Mouse (Mus musculus): Measurements from ENCODE around the gene Phykpl.
"Not testable (repeated sequence)": the region's sequence is repeated elsewhere in the genome, so short reads cannot be mapped to it uniquely, and the experiment has no call there.

Gene Phykpl

DNA sequence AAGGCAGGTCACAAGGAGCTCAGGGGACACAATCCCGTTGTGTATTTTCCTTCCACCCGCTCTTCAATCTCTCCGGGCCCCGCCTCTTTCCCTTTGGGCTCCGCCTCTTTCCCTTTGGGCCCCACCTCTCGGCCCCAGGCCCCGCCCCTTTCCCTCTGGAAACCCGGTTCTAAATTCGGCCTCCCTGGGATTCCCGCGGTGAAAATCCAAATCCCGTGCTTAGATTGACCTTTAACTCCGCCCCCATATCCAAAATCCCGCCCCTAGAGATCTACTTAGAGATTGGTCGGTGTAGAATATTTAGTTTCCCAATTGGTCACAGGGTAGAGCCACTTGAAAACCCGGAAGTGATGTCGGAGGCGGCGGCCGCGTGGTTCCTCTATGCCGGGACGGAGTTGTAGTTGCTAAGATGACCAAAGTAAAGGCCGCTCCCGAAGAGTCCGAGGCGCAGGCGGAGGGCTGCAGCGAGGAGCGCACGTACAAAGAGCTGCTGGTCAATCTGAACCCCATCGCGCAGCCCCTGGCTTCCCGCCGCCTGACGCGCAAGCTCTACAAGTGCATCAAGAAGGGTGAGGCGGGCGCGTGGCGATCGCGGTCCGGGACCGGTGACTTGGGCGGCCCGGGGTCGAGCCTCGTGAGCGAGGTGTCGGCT lies 35.0 kb downstream of the Phykpl start, which contains the start of gene Nhp2:
Gene Nhp2, plus strand, starts transcription at position 327 of the 652 bp plus-strand sequence.
- DNase-seq: peak; percentile 99

DNA sequence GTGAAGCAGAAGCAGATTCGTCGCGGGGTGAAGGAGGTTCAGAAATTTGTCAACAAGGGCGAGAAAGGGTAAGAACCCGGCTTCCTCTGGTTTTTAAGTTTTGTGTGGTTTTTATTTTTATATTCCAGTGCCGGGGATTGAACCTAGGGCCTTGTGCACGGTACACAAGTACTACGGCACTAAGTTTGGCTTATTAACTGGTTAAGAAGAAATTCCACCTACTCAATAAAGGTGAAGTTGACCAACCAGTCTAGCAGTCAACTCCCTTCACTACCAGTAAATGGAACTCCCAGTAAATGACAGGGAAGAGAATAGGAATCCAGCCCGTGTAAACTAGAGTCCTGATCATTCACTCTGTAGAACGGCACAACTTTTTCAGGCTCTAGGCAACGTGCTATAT lies 35.5 kb downstream of the Phykpl start:
- DNase-seq: no peak

DNA sequence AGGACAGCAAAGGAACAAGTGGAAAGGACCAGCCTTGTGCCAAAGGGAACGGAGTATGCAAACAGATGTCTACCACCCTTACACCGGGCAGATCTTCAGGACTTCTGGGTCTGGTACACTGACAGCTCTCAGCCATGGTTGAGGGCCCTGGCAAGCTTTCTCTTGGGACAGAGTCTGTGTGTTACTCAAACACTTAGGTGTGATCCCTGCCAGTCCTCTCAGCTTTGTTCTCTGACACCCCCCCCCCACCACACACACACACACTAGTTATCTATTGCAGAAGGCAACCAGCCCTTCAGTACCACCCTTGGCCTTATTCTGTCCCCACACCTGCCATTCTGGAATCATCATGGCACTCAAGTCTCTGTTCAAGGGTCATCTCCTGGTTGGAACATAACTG lies 37.2 kb downstream of the Phykpl start:
- DNase-seq: peak; percentile 32 to 62

DNA sequence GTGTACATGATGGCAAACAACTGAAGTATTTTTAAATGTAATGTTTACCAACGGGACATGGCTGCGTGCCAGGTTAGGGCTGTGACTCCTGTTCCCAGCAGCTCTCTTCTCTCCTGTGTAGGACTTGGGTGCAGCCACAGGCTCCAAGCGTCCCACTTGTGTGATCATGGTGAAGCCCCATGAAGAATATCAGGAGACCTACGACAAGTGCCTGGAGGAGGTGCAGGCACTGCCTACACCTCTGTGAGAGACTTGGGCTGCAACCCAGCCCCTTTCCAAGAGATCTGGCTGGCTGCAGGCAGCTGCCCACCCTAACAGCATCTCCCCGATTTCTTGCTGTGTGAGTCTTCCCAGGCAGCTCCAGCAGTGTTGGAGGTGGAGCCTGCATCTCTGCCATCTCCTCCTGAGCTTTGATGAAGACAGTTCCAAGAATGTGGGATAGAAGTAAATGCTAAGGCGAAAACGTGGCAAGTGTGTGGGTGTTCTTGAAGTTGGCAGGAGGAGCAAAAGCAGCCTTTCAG lies 38.5 kb downstream of the Phykpl start:
- peak in 1 of 2 experiments; percentile 52 for DNase-seq

DNA sequence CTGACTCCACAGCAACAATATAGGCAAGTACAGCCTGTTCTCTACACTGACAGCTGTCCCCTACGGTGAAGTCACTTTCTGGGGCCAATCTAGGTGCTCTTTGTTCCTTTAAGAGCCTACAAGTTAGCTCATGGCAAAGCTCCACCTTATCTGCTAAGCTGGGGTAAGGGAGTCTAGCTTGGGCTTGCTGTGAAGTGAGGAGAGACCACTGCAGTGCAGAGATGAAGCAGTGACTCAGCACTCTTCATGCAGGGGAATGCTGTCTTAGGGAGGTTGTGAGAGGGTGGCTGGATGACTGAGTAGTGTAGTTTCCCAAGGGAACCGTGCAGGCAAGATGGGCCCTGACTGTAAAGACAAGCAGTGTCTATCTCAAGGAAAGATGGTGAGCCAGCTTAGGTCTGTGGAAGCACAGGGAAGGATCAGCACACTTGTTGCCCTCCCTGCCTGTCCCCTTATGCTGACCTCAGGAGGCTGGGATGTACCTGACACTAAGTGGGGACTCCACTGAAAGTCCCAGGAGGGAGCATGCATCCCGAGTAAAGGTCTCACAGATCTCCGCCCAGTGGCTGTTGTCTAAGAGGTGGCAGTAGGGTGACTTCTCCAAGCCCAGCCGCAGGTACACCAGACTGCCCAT lies 40.7 kb downstream of the Phykpl start:
- no peak for DNase-seq

DNA sequence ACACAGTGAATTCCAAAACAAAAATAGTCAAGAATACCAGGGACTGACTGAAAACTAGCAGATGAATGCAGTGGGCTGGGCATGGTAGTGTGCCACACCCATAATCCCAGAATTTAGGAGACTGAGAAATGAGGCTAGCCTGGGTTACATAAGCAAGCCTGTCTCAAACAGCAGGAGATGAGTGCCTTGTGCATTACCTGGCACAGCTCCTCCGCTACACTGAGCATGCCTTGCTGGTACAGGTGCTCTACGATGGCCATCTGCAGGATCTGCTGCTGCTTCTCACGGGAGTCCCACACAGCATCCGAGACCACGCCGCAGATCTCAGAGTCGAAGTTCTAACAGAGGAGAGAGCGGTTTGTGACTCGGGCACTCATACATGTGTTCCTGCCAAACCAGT lies 42.9 kb downstream of the Phykpl start:
- no peak for DNase-seq

DNA sequence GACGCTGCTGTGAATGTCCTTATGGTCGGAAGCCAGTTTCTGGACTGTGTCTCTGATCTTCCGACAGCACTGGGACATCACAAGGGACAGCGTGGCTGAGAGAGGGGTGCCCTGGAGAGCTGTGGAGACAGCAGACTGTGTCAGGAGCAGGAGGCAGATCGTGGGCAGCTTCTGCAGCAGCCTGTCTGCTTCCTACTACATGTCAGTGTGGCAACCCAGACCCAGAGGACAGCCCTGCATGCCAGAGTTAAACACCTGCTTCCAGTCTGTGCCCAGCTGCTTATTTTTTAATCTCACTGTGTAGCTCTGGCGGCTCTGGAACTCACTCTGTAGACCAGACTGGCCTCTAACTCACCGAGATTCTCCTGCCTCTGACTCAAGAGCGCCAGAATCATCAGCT lies 43.4 kb downstream of the Phykpl start:
- DNase-seq: no peak

DNA sequence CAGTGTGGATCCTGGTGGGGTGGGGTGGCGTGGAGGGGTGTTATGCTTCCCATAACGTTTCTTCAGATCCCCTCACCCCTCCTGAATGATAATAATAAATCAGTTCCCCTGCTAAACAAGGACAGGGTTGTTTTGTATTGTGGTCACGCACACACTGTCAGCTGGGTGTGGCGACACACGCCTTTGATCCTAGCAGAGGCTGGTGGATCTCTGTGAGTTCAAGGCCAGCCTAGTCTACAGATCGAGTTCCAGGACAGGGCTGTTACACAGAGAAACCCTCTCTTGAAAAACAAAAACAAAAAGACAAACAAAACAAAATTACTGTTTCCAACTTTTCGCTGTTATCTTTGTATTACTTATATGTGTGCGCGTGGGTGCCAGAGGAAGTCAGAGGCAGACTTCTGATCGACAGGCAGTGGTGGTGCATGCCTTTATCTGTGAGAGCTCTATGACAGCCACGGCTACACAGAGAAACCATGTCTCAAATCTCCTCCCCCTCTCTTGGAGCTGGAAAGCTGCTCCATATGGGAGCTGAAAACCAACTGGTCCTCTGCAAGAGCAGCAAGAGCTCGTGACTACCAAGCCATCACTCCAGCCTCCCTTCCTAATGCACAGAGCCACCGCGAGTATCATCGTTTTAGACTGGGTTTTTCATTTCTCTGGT lies 45.2 kb downstream of the Phykpl start:
- DNase-seq: no peak

DNA sequence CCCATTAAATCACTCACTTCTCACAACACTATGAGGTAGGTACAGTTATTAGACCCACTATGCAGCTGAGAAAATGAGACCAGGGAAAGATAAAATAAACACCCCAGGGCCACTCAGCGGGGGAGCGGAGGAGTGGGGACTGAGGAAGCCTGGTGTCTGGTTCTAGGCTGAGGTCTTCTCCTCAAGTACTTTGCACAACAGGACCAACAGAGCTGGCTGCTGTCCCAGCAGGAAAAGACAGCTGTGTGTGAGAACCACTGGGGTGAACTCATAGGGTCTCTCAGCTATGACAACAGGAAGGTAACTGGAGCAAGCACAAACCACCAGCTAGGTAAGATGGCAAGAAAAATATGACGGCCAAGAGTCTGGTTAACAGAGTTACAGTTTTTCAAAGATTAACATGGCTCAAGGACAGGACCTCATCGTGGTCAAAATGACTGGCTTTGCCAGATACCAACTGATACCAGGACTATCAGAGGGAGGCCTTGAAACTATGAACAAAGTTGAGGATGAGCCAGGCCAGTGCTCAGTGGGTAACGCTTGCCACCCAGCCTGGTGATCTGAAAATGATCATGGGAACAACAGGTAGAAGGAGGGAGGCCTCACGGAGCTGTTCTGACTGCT lies 47.7 kb downstream of the Phykpl start:
- DNase-seq: peak in 1 of 2 experiments; percentile 59

DNA sequence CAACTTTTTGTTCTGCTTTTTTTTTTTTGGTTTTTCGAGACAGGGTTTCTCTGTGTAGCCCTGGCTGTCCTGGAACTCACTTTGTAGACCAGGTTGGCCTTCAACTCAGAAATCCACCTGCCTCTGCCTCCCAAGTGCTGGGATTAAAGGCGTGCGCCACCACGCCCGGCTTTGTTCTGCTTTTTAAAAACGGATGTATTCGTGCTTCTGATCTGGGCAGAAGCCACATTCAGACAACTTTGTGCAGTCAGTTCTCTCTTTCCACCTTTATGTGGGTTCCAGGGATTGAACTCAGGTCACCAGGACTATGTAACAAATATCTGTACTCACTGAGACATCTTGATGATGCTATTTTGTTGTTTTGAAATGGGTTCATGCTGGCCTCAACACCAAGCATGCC lies 48.6 kb downstream of the Phykpl start:
- DNase-seq: not testable (repeated sequence)

DNA sequence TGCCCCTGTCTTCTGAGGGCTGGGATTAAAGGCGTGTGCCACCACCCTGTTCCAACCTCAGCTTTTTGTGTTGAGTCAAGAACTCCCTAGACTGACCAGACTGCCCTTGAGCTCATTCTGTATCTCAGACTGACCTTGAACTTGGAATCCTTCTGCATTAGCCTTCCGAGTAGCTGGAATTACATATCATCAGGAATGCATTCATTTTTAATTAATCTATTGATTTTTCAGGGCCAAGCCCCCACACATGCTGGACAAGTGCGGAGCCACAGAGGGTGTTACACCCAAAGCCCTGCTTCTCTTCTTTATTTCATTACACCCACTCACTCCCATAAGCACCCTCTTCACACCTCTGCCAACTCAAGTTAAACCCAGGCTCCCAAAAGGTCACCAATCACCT lies 49.2 kb downstream of the Phykpl start:
- DNase-seq: no peak

DNA sequence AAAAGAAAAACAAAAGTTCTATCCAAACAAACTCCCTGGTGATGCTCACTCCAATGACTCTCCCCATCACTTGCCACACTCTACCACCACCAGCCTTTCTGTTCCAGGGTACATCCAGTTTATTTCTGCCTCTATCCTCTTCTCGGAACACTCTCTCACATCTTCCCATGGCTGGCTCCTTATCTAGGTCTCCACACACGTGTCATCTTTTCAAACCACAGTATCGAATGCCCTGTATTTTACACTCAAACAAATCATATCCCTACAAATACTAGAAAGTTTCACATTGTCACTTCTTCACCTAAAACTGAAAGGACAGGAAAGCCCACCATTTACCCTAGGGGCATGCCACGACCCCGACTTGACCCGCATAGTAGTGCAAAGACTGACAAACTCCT lies 50.6 kb downstream of the Phykpl start:
- no peak for DNase-seq

DNA sequence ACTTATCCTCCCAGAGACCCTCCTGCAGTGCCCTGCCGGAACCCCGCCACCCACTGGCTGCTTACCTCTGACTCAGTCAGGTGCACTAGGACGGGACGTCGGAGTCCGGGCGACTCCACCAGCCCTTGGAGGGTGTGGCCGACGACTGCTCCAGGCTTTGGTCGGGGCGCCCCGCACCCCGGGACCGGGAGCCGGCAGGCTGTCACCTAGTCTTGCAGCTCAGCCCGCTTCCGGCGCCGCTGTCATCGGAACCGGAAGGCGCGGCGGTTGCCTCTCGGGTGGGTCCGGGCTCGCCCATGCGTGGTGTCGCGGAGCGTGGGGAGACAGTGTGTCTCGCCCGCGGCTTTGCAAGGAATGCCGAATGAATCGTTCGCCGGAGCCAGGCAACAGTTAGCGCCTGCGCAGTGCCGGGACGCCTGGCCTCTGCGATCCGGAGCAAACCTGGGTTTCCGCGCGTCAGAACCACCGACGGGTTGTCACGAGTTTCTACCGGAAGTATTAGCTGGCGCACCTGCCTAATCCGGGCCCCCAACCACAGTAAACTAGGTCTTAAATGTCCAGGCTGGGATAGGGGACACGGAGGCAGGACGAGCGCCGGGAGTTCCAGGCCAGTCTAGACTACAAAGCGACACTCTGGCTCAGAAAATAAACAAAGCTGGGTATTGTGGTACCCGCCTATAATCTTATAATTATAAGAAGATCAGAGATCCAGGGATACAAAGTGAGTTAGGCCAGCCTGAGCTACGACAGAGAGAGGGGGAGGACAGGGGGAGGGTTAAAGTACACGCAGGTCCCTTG lies 51.2 kb downstream of the Phykpl start, which contains the start of gene Rmnd5b:
Gene Rmnd5b, minus strand, starts transcription at position 372 of the 798 bp plus-strand sequence.
- DNase-seq: peak; percentile 91 to 93

DNA sequence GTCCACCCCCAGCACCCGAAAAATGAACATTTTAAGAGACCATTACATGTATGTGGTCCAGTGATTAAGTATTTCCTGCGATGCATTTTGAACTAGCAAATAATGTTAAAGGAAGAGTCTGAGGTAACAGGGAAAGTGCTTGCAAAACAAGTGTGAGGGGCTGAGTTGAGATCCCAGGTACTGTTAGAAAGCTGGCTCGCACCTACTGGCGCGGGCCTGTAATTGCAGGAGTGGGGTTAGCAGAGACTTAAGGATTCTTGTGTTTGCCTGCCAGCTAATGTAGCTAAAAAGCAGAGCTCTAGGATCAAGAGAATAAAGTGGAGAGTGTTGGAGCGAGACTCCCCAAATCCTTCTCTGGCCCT lies 51.7 kb downstream of the Phykpl start:
- DNase-seq: peak; percentile 73 to 79

DNA sequence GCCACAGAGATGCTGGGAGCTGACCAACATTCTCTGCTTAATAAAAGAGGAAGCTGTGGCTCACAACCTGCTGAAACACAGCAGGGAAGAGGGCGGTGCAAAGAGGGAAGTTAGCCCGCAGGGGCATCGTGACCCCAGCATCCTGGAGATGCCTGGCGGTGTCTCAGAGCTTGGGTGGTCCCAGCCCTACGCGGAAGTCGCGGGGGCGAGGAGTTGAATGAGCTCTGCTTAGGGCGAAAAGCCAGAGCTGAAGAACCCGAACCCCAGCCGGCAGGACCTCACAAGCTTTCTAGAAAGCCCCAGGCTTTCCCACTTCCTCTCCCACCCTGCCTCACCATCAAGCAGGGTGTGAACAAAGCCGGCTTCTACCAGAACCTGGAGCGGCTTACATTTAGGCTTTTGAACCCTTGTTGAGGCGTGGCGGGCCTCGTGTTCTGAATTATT lies 53.4 kb downstream of the Phykpl start:
- peak; percentile 46 to 47 for DNase-seq

DNA sequence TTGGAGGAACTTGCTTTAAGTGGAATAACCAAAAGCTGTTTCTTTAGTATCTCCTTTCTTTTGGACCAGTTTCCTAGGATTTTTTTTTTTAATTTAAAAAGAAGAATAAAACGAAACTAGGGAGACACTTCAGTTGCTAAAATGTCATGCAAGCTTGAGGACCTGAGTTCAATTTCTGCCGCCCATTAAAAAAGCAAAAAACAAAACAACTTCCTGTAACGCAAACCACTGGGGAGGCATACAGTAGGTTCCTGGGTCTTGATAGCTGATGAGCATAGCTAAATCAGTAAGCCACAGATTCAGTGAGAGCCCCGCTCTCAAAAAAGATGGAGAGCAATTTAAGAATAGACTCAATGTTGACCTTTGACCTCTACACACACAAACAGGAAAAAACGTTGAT lies 53.9 kb downstream of the Phykpl start:
- no peak for DNase-seq

DNA sequence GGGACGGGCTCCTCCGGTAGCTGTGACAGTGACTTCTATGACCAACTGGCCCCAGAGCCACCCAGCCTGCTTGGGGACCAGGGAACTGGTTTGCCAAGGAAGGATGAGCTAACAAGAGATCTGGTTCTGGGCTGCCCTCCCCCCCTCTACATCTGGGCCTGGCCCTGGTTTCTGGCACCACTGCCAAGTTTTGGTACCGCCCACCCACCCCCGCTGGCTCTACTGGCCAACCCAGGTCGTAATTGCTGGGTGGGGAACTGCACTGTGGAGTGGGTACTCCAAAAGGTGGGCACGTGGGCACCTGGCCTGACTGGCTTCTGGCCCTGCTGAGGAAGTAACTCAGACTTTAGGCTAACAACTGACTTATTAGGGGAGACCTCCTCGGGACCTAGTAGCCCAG lies 56.2 kb downstream of the Phykpl start:
- peak in 1 of 2 experiments; percentile 52 for DNase-seq

DNA sequence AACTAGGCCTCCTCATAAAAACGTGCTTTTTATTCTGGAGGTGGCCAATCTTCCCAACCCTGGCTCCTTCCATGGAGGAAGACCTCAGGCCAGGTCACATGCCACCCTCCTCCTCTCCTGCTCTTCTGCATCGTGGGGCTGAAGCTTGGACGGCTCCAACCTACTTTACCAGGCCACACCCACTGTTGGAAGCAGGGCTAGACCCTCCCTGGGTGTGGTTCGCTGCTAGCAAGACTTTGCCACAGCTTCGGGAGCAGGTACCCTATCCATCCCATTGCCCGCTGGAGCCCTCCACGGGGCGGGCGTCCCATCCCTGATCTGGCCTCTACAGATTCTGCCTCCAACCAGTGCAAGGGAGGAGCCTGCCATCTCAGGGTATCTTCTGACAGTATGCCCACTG lies 58.6 kb downstream of the Phykpl start:
- no peak for DNase-seq

DNA sequence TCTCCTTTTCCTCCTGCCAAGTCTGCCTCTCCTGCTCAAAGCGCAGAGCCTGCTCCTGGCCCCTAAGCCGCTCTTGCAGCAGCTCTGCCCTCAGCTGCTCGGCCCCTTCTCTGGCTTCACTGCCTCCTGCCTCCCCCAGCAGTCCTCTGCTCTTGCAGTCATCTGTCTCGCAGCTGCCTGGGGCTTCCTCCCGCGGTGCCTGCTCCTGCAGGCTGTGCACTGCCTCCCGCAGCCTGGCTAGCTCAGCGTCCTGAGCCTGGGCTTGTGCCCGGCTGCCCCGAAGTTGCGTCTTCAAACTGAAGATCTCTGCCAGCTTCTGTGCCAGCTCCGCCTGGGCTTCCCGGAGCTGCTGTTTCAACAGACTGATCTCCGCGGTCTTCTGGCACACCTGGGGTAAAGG lies 59.2 kb downstream of the Phykpl start:
- DNase-seq: peak in 1 of 2 experiments; percentile 53

DNA sequence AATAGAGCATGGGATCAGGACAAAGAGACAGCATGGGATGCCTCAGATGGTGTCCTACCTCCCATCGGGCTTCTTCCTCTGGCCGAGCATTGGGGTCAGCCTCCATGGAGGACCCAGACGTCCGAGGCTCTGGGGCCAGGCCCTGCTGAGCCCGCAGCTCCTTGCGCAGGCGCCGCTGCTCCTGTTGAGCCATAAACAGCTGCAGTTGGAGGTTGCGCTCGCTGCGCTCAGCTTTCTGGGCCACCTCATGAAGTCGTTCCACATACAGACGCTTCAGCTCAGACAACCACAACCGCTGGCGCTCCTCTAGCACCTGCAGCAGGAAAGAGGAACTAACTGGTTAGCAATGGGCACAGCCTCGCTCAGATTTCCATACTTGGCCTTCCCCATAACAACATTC lies 59.7 kb downstream of the Phykpl start:
- DNase-seq: no peak

DNA sequence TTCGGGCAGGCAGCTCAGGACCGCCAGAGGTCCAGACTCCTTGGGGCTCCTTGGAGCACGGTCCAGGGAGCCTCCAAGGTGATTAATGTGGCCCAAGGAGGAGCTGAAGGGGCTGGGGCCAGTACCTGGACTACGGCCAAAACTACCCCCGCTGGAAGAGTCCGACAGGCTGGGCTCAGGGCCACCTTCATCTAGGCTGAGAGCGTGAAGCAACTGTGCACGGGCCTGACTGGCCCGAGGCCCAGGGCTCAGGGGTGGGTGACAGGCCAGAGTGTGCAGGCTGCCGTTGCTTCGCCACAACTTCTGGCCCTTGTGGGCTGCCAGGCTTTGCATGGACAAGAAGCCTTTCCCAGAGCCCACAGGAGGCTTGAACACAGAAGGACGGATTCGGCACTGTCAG lies 60.7 kb downstream of the Phykpl start:
- no peak for DNase-seq

DNA sequence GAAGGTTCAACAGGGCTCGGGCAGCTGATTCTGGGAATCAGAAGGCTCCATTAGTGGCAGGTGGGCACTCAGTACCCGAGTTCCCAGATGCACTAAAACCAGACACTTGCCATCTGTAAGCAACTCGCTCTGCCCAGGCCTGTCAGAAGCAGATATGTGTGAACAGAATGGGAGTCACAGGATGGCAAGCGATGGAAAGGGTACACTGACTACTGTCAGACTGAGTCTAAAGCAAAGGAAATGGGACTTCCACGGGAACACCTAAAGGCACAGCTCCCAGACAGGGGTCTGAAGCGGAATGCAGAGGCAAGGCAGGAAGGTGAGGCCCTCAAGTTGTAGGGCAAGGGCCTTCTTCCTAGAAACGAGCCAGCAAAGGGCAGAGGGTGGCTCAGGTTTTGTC lies 61.7 kb downstream of the Phykpl start:
- DNase-seq: no peak
